Mouse (Mus musculus): ENCODE results near the gene Ltbp4. TPM values are rescaled to one million over a fixed set of nuclear protein-coding genes. Genes with fewer than 3 reads are reported as not detected.

Gene Ltbp4
- total RNA-seq, 2 experiments from 2014 or later, result 42.2 to 46.6 TPM

DNA sequence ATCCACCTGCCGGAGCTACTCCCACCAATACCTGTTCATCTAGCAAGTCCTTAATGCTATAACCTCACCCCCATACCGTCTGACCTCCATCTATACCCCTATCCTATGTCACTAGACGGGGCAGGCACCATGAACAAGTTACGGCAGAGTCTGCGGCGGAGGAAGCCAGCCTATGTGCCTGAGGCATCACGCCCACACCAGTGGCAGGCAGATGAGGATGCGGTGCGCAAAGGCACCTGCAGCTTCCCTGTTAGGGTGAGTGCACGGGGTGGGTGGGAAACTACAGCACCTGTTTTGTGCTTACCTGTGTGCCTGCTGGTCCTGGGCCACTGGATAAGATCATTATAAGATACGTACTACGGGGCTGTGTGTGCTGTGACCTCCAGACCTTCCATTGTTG lies 72.7 kb downstream of the Ltbp4 start:
- no peak for DNase-seq (ENCODE audit: low spot score in 2 of 2)

DNA sequence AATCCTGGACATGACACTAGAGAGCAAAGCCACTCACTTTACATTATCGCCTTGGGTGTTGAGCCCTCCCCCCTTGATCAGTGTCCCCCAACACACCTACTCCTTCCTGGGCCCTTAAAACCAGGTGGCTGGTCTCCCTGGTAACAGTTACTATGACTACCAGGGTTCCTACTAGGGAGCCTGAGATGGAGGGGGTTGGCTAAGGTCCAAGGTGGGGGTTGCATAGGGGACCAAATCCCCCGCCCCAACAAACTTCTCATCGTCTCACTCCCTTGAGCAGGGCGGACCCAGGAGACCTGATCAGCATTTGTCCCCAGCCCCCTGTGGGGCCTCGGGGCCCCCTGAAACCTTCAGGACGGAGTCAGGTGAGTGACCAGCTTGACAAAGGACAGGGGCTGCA lies 75.6 kb downstream of the Ltbp4 start:
- DNase-seq (ENCODE audit: low spot score in 2 of 2), result no peak

DNA sequence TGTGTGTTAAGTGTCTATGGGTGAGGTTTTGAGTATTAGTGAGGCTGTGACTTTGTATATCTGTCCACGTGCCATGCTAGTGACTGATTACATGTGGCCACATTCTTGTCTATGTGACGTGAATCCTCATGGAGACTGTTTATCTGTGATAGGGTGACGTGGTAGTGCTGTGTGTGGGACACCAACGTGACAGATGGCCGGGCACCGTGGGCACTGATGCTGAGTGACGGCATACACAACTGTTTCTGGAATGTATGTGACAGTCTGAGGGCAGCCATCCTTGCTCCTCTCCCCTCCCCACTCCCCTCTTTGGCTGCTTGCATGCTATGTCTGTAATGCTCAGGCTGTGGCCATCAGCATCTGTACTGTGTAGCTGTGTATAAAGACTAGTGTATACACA lies 76.6 kb downstream of the Ltbp4 start:
- peak; percentile 39 to 62 for DNase-seq (ENCODE audit: low spot score in 2 of 2)

DNA sequence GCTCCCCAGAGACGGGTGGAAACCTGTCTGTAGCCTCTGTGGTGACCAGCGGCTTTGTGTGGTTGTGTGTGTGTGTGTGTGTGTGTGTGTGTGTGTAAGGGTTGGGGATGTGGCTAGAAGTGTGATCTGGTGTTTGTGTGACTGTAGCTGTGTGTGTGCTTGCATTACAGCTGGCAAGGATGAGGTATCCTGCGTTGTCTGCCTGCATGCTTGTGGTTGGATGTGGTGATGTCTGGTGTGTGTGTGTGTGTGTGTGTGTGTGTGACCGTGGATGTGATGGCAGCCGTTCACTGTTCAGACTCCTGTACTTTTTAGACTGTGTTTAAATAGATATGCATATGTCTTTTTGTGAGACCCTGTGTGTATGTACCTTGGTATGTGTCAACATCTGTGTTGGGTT lies 77.7 kb downstream of the Ltbp4 start:
- peak in 1 of 2 experiments; percentile 32 for DNase-seq (ENCODE audit: low spot score in 2 of 2)

DNA sequence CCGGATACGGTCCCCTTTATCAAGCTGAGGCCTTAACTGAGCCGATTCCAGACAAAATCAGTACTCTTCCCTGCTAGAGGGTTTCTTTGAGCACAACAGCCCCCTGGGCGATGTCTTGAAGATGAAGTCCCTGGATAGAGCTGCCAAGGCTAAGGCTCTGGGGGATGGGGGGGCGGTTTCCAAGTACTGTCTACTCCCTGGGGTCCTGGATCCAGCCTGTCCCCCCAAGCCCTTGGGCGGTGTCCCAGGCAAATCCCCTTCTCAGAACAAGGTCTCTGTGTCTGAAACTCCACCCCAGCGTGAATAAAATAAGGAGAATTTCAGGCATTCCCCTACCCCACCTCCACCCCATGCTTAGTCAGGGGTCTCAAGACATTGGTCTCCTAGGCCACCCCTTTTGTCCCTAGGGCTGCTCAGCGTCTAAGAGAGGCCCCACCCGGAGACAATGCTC lies 78.2 kb downstream of the Ltbp4 start:
- no peak for DNase-seq (ENCODE audit: low spot score in 2 of 2)

DNA sequence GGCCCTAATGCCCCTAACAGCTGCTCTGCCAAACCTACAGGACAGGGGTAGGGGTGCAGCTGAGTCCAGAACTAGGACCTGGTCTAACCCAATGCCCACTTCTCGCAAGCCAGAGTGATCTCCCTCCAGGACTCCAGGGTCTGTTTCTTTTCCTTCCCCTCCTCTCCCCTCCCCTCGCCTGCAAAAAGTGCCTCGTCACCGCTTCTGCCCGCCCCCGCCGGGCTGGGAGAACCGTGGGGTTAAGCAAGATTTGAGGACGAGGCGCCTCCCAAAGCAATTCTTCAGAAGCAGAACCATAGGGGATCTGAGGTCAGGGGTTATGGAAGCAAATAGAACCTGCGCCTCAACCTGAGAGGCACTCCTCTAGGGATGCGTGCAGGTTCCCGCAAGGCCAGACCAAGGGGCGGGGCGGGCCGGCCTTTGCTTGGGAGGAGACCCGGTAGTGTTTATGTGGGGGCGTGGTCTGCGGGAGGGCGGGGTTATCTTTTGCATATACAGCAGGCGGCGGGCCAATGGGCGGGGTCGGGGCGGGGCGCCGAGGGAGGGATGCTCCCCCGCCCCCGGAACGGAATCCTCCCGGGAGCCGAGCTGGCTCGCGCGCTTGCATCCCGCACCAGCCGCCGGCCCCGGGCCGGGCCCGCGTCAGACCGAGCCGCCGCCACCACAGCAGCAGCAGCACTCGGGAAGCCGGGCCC lies 79.1 kb downstream of the Ltbp4 start, which contains the start of gene Numbl:
Gene Numbl, plus strand, starts transcription at position 229 of the 695 bp plus-strand sequence.
- DNase-seq (ENCODE audit: low spot score in 2 of 2), result peak; percentile 88 to 92

DNA sequence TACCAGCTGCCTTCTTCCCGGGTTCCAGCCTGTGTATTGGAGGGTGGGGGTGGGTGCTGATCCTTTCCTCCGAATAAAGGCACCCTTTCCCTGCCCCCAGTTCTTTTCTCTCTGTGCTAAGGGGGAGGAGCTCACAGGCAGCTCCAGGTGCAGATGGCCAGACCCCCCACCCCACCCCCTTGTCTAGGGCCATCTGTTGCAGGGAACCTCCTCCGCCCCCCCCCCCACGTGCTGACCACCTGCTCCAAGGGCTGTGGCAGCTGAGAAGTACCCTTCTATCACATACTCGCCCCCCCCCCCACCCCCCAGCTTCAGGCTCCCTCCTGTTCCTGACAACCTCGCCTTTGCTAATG lies 79.7 kb downstream of the Ltbp4 start:
- no peak for DNase-seq (ENCODE audit: low spot score in 2 of 2)

DNA sequence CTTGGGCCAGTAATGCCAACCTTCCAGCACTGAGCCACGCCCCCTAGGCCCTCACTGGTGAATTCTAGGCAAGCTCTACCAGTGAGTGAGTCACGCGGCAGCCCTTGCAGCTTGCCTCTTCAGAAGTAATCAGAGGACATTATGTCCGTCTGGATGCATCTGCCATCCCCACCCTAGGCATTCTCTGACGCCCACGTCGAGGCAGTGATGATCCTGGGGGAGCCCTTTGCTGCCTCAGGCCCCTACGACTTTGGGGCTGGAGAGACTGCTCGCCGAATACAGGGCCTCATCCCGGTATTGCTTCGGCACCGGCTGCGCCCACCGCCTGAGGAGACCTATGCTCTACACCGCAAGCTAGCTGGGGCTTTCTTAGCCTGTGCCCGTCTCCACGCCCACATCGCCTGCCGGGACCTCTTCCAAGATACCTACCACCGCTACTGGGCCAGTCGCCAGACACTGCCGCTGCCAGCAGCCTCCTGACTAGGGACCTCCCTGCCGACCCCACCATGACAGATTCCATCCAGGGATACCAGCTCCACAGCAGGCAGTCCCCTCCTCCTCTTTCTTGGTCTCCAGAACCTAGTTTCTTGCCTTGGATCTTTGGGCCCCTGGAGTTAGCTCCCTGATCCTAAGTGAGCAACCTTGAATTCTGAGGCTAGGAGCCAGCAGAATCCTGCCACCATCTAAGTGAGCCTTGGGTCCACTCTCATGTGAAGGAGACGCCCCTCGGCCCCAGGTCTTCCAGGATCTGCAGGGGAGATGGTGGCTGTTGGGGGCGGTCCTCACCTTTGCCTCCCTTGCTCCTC lies 80.2 kb downstream of the Ltbp4 start:
- peak; percentile 80 to 89 for DNase-seq (ENCODE audit: low spot score in 2 of 2)

DNA sequence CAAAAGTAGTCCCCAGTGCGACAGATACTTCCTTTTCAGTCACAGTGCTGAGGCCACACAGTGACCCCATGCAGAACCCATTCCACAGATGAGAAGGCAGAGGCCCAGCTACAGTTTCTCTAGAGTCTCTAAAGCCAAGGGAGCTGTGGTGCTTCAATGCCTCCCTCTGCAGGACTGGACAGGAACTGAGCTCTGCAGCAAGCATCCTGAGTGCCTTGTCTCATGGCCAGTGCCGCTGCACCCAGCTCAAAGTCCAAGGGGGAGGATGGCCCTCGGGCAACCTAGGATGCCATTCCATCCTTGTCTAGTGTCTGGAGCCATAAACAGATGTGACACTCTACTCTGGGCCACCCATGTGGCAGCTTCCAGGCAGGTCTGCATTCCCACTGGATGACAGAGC lies 81.8 kb downstream of the Ltbp4 start:
- DNase-seq (ENCODE audit: low spot score in 2 of 2), result no peak

Other genes starting within 250 kb of the Ltbp4 start
- gene Cyp2f2, start 217.8 kb downstream of the Ltbp4 start, total RNA-seq (2021), result not detected
- not detected for gene Cyp2t4, start 184.0 kb downstream of the Ltbp4 start, total RNA-seq (2021)
- 100 to 1,000 TPM; 101 to 115 TPM for gene Egln2, start 170.9 kb downstream of the Ltbp4 start, total RNA-seq (2021)
- gene Rab4b, start 158.8 kb downstream of the Ltbp4 start, total RNA-seq (2021), result 10 to 100 TPM; 93.0 to 99.8 TPM
- gene Gm21983, start 156.6 kb downstream of the Ltbp4 start, total RNA-seq (2021), result not detected
- gene Mia, start 156.5 kb downstream of the Ltbp4 start, total RNA-seq (2021), result 1 to 10 TPM in 1 of 2 experiments, under 1 TPM in 1; 0.70 to 1.4 TPM
- gene BC024978, start 141.9 kb downstream of the Ltbp4 start, total RNA-seq (2021), result 10 to 100 TPM; 19.7 to 22.7 TPM
- gene Snrpa, start 141.4 kb downstream of the Ltbp4 start, total RNA-seq (2021), result 10 to 100 TPM; 75.9 to 85.9 TPM
- gene Itpkc, start 109.0 kb downstream of the Ltbp4 start, total RNA-seq (2021), result 10 to 100 TPM; 11.3 to 11.7 TPM
- gene Coq8b, start 104.7 kb downstream of the Ltbp4 start, total RNA-seq (2021), result 10 to 100 TPM; 33.6 to 39.6 TPM
- gene Numbl, start 79.3 kb downstream of the Ltbp4 start, total RNA-seq (2021), result 100 to 1,000 TPM; 108 to 128 TPM
- 10 to 100 TPM; 27.9 to 33.2 TPM for gene Shkbp1, start 18.3 kb upstream of the Ltbp4 start, total RNA-seq (2021)
- not detected for gene Gm20479, start 19.7 kb upstream of the Ltbp4 start, total RNA-seq (2021)
- gene Sptbn4, start 110.0 kb upstream of the Ltbp4 start, total RNA-seq (2021), result 100 to 1,000 TPM; 139 to 142 TPM
- 10 to 100 TPM; 20.8 to 21.3 TPM for gene Blvrb, start 110.3 kb upstream of the Ltbp4 start, total RNA-seq (2021)
- 1 to 10 TPM; 3.5 to 3.9 TPM for gene Sertad3, start 136.1 kb upstream of the Ltbp4 start, total RNA-seq (2021)
- gene Sertad1, start 149.2 kb upstream of the Ltbp4 start, total RNA-seq (2021), result 10 to 100 TPM; 15.3 to 26.9 TPM
- gene Prx, start 161.6 kb upstream of the Ltbp4 start, total RNA-seq (2021), result under 1 TPM; 0.23 to 0.33 TPM
- under 1 TPM in 1 of 2 experiments, not detected in 1; 0.14 TPM for gene Hipk4, start 185.6 kb upstream of the Ltbp4 start, total RNA-seq (2021)
- 100 to 1,000 TPM; 750 TPM for gene Pld3, start 215.5 kb upstream of the Ltbp4 start, total RNA-seq (2021)
- gene 2310022A10Rik, start 215.5 kb upstream of the Ltbp4 start, total RNA-seq (2021), result 10 to 100 TPM; 30.5 to 33.0 TPM

Measured in left cerebral cortex, adult 18-20 months (tissue).